In the genomic region with DNA sequence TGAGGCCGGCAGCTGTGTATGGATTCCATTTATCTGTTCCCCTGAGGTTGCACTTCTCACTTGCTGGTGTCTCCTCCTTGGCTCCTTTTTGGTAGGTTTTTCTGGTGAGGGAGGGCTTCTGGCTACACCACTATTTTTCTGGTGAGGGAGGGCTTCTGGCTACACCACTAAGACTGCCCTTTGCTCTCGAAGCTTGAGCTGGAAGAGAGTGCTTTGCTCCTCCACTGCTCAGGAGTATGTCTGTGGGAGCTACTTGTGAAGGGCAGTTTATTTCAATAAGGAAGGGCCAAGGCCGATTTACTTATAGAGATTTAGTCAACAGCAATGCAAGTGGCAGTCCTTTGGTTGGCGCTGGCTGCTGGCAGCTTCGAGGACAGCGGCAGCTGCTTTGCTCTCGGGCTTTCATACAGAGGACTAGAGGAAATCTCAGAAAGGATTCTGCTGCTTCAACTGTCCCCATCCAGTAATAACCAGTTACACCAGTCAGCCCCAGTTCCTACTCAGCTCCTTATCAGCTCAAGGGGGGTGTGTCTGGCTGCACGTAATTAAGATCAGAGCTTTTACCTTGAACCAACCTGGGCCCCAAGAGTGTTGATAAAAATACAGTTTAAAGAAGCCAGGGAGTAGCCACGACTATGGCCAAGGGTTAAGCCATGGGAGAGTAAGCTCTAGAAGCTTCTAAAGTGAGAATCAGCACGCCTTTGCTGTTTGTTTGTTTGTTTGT, we compare ENCODE assay signal across 21 mouse cellular contexts. TPM values are rescaled to one million over a fixed set of nuclear protein-coding genes. Genes with fewer than 3 reads are reported as not detected.
DNase-seq lines count a peak whose midpoint lies in the region; ATAC-seq and TF ChIP-seq lines count a peak whose summit lies in the region.
"Had no signal": no experiment of that assay in that cellular context is flagged by ENCODE, and none has a peak within 500 bp of the region (broad histone marks: within the 10 kb centered on the region; RNA-seq: fewer than 3 reads in every experiment).

No protein-coding gene starts in this region.

- no peak overlapping the region for H3K4me3 ChIP-seq in heart, adult 2 months
- no peak overlapping the region for H3K4me3 ChIP-seq in liver, embryonic 11.5 days (ENCODE audit: low read depth, low read length)
- H3K4me3 ChIP-seq: embryonic facial prominence, embryonic 12.5 days; hindbrain, embryonic 12.5 days; neural tube, embryonic 13.5 days had no signal

- H3K4me1 ChIP-seq in heart, adult 2 months (ENCODE audit: control insufficient read depth, insufficient read depth, low read length), result peaks cover 19% of the 10 kb centered on the region
- H3K4me1 ChIP-seq in liver, embryonic 11.5 days (replicated peaks; ENCODE audit: control insufficient read depth, insufficient read depth, low read length), result peaks cover 5% of the 10 kb centered on the region; the same call in 1 of the 2 replicates

- H3K9me3 ChIP-seq in liver, embryonic 11.5 days (ENCODE audit: control insufficient read depth, low read length), result no peaks in the 10 kb centered on the region
- H3K9me3 ChIP-seq: embryonic facial prominence, embryonic 12.5 days; hindbrain, embryonic 12.5 days; neural tube, embryonic 13.5 days had no signal

- H3K4me2 ChIP-seq in liver, embryonic 11.5 days, result no peak overlapping the region
- H3K4me2 ChIP-seq: embryonic facial prominence, embryonic 12.5 days; hindbrain, embryonic 12.5 days; midbrain, embryonic 11.5 days; neural tube, embryonic 13.5 days had no signal

- no peak overlapping the region for H3K9ac ChIP-seq in heart, adult 2 months (ENCODE audit: low read depth, low read length)
- H3K9ac ChIP-seq in liver, embryonic 11.5 days (ENCODE audit: low read depth, low read length), result no peak overlapping the region
- H3K9ac ChIP-seq: embryonic facial prominence, embryonic 12.5 days; hindbrain, embryonic 12.5 days; neural tube, embryonic 13.5 days had no signal

- H3K36me3 ChIP-seq in heart, adult 2 months (ENCODE audit: control insufficient read depth, insufficient read depth, low read length), result peaks cover 16% of the 10 kb centered on the region
- H3K36me3 ChIP-seq in liver, embryonic 11.5 days (ENCODE audit: control insufficient read depth, insufficient read depth, low read length), result no peaks in the 10 kb centered on the region
- H3K36me3 ChIP-seq: embryonic facial prominence, embryonic 12.5 days; hindbrain, embryonic 12.5 days; neural tube, embryonic 13.5 days had no signal

- no peak for TF ChIP-seq CTCF in heart, adult 2 months (IDR thresholded peaks at IDR 0.05)

- H3K79me2 ChIP-seq in heart, adult 2 months (replicated peaks; ENCODE audit: control insufficient read depth, insufficient read depth, low read length), result no peaks in the 10 kb centered on the region

- intact Hi-C loops in heart, adult 2 months (cut with DNase I), result no loop called here
- intact Hi-C loops in left cerebral cortex, postnatal 36 days (cut with DNase I), result no loop called here

- no peak for TF ChIP-seq POLR2A in heart, adult 2 months (IDR thresholded peaks at IDR 0.05; ENCODE audit: insufficient read depth, low read depth, low read length)

- peak overlapping the region; percentile 31; the same call in 1 of the 2 replicates for H3K27ac ChIP-seq in heart, adult 2 months
- H3K27ac ChIP-seq in liver, embryonic 11.5 days (ENCODE audit: low read depth, low read length), result no peak overlapping the region
- H3K27ac ChIP-seq: embryonic facial prominence, embryonic 12.5 days; hindbrain, embryonic 12.5 days; neural tube, embryonic 13.5 days had no signal

- H3K27me3 ChIP-seq in heart, adult 2 months (ENCODE audit: control insufficient read depth, insufficient read depth, low read length), result no peaks in the 10 kb centered on the region
- H3K27me3 ChIP-seq in liver, embryonic 11.5 days (replicated peaks; ENCODE audit: control insufficient read depth, insufficient read depth, low read length), result no peaks in the 10 kb centered on the region
- H3K27me3 ChIP-seq: CH12.LX; embryonic facial prominence, embryonic 12.5 days; hindbrain, embryonic 12.5 days had no signal

- ATAC-seq in liver, embryonic 11.5 days (replicated peaks; ENCODE audit: low FRiP score), result peak; percentile 78
- peak; percentile 77 for ATAC-seq in megakaryocyte-erythroid progenitor cell, adult 5-6 weeks (replicated peaks; ENCODE audit: low FRiP score, low TSS enrichment, poor library complexity, severe bottlenecking)

- WGBS in heart, adult 2 months, result 70% methylated on average over 10 of the region's 10 CpGs
- WGBS in liver, embryonic 11.5 days, result 66% methylated on average over 10 of the region's 10 CpGs

- TF ChIP-seq EP300 in heart, adult 2 months (IDR thresholded peaks at IDR 0.05; ENCODE audit: insufficient read depth, low read depth, low read length), result no peak

- DNase-seq in heart, adult 2 months, result no peak
- no peak for DNase-seq in heart, adult 9 months (ENCODE audit: low spot score in 2 of 2)
- DNase-seq in c-Kit-positive CD71-positive TER-119-negative erythroid progenitor cells, embryonic 14.5 days (ENCODE audit: low read depth), result peak; percentile 44
- no peak for DNase-seq in liver, embryonic 11.5 days (ENCODE audit: low spot score)
- no peak for DNase-seq in left cerebral cortex, adult 11 months (ENCODE audit: low spot score)
- no peak for DNase-seq in frontal cortex, postnatal 10 days (ENCODE audit: low spot score in 2 of 2)
- DNase-seq in left cerebral cortex, postnatal 36 days (ENCODE audit: low spot score in 2 of 2), result no peak
- DNase-seq: adrenal gland, postnatal 14 days; cerebellum, adult 8-10 months; gastrocnemius, postnatal 25 days; heart, postnatal 10 days; kidney, adult 18-20 months; kidney, postnatal 10 days; right cerebral cortex, postnatal 14 days; thymus, adult 2 months had no signal

RNA-seq across cellular contexts. Expression of gene Pdcd4, which starts 43.6 kb away (rescaled TPM):
- 10 to 100 TPM; 21.1 to 22.9 TPM for total RNA-seq in heart, adult 2 months (2021)
- 4.2 and 8.0 TPM in 2 replicates for polyA plus RNA-seq in heart, adult 2 months (2012; rRNA removed)
- 48.2 and 50.1 TPM in 2 replicates for polyA plus RNA-seq in liver, embryonic 11.5 days (2014; fragmentation: Nextera tagmentation; extraction: Ambion mirVana)
- 137 and 154 TPM in 2 replicates for total RNA-seq in megakaryocyte-erythroid progenitor cell, adult 5-6 weeks (2014; fragmentation: Nextera tagmentation)
- 288 and 291 TPM in 2 replicates for total RNA-seq in megakaryocyte-erythroid progenitor cell, adult 5-6 weeks (2017)
- total RNA-seq in left cerebral cortex, postnatal 36 days (2021), result 100 to 1,000 TPM in 1 of 2 experiments, 10 to 100 TPM in 1; 98.6 to 113 TPM

Comparison
In these comparisons a context has a peak if more than half of its experiments do, and no peak if none do; other contexts are left out.
1. RNA of gene Pdcd4, which starts 43.6 kb away (total RNA-seq): 137 to 291 TPM in megakaryocyte-erythroid progenitor cell, adult 5-6 weeks and 98.6 to 113 TPM in left cerebral cortex, postnatal 36 days; 21.1 to 22.9 TPM in heart, adult 2 months; every median in the first group is over 4 times any median in the second.